Mouse (Mus musculus) lung, postnatal 10 days (tissue): ENCODE results near the gene Glrp1.

Experiments
- DNase-seq: peaks from one replicate; pipeline ENCODE4 v3.0.0; 2021

Gene Glrp1

DNA sequence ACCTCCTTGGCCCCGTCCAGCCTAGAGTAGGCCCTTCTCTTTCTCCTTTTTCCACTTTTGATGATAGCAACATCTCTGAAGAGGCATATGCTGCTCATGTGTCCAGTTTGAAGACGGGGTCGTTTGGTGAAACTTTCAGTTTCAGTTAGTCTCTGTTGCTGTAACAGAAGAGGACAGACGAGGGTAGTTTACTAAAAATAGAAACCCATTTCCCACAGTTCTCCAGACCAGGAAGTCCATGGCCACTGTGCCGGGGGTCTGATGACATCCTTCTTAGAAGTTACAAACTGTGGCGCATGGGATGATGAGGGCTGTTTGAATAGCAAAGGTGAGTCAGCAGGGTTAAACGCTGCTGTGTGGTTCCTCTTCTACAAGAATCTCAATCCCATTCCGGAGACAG lies at the start of gene Glrp1:
TSS of gene Glrp1 (minus strand) at position 278 of the 400 bp plus-strand sequence.
- no peak for DNase-seq

- peak; percentile 56 for DNase-seq
These were observed 49.4 kb upstream of the Glrp1 start for GRCm38 (mm10) chr1:88559258-88559657.

DNA sequence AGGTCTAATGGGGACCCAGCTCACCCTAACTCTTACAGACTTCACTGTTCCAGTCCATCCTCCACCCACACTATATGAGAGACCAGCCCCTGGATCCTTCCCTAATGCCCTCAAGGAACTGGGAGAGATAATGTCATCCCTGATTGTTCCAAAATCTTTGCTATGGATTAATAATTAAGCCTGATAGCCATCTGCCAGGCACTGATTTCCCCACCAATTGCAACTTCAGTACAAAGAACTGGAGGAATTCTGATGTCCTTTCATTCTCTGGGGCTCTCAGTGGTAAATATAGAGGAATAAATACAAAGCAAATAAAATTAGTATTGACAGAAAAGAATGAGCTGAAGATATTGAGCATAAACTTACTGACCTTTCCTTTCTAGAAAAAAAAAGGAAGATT lies 48.9 kb upstream of the Glrp1 start:
- no peak for DNase-seq

DNA sequence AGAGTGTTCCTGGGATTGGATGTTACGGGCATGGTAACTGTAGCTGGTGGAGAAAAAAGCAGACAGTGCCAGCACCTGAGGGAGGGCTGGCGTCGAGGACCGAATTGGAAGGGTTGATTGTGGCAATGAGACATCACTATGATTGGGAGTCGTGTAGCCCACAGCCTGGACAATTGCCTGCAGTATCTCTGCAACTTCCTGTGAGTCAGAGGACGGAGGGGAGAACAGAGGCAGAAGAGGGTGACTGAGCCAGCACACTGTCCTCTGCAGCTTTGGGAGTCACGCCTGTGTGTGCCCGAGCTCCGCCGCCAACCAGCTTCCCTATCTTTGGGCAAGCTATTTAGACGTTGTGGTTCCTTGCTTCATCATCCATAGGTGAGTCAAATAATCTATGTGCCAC lies 46.5 kb upstream of the Glrp1 start:
- no peak for DNase-seq

DNA sequence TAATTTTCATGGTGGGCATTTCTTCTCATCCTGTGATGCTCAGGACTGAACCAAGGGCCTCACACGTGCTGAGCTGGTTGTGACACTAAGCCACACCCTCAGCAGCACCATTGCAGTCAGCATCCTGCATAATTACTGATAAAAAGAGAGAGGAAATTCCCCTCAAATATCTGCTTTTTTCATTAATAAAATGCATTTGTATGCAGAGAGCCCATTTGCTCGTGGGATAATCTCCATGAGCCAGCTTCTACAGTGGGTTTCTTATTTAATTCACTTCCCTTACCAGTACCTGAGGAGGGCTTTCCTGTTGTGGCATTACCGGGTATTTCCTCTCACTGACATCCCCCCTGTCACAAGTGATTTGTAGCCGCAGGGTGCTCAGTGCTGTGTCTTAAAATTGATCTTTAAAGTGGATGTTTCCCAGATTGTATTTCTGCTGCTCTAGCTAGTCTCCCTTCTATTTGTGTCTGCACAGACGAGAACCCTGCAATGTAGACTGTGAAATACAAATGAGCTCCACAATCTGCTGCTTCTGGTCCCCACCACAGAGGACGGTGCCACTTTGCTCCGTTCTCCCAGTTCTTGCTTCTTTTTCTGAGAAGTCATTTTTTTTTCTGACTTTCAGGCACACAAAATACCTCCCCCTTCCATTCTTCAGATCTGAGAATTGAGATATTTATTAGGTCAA lies 43.8 kb upstream of the Glrp1 start:
- no peak for DNase-seq

DNA sequence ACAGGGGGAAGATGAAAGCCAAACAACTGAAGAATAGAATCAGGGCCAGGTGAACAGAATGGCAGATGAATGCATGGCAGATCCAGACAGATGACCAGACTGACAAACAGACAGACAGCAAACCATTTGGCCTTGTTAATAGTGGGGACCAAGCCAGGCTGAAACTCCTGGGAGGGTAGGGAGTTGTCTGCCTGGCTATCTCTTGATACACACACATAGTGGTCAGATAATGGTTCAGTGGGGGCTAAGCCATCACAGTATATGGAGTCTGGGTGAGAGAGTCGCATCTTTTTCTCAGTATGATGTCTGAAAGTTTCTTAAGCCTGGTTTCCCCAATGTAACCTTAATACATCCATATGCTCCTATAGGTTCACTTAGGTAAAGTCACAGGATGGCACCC lies 39.4 kb upstream of the Glrp1 start:
- DNase-seq: no peak

GRCm38 (mm10) chr1:88547172-88547571 lies 37.3 kb upstream of the Glrp1 start:
- no peak for DNase-seq

DNA sequence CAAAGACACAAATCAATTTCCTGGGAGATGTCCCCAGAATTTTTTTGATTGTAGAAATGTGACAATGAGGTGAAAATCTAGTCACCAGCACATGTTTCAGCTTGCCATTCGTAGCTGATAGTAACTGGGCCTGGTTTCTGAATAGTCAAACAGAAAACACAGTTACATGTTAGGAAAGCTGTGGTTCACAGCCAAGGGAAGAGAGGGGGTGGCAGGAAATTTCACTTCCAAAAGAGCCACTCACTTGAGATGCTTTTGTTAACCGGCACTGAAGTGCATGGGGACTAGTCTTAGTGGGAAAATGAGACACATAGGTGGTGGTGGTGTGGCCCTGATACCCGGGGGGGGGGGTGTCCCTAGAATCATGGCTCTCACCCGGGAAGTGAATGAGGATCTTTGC lies 33.7 kb upstream of the Glrp1 start:
- no peak for DNase-seq

GRCm38 (mm10) chr1:88539823-88540222 lies 30.0 kb upstream of the Glrp1 start:
- peak; percentile 56 for DNase-seq

DNA sequence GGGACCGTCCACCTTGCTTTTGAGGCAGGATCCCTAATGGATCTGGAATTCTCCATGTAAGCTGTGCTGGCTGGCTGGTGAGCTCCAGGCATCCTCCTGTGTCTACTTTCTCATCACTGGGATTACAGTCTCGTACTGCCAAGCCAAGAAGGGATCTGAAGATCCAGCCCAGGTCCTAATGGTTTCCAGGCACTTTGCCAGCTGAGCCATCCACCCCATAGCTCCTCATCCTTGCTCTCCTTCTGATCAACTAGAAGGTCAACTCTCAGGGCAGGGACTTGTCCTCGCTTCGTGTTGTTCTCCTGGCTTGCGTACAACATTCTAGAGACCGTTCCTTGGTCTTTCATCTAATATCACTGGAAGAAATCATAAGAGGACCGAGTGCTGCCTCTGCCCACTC lies 29.4 kb upstream of the Glrp1 start:
- DNase-seq: no peak

DNA sequence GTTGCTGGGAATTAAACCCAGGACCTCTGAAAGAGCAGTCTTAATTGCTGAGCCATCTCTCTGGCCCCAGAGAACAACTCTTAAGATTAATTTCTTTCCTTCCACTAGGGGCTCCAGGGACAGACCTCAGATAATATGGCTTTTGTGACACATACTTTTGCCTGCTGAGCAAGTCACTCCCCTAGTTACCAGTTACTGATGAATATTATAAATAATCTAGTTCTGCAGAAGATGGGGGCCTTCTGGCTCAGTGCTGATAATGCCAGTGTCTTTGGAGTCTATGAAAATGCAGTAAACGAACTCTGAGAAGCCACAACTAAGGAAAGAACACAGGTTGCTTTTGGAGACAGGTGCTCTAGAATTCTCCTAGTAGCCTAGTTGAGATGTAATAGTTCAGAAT lies 26.4 kb upstream of the Glrp1 start:
- no peak for DNase-seq

DNA sequence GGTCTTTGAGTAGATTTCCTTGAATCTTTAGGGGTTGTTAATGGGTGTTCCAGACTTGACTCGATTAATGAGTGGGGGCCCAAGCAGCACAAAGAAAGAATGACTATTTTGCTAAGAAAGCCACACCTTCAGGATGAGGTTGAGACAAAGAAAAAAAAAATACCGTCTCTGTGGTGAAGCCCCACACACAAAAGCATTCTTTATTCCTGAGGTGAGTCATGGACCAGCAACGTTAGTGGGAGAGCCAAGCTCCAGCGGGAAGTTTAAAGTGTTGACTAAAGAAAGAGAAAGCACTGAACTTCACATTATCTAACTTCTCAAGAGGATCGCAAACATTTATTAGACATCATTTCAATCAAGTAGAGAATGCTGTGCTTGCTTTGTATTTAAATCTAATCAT lies 24.2 kb upstream of the Glrp1 start:
- DNase-seq: peak; percentile 16

- peak; percentile 66 for DNase-seq
These were observed 16.3 kb upstream of the Glrp1 start for GRCm38 (mm10) chr1:88526161-88526560.

GRCm38 (mm10) chr1:88525622-88526021 lies 15.8 kb upstream of the Glrp1 start:
- peak; percentile 43 for DNase-seq

- no peak for DNase-seq
These were observed 11.4 kb upstream of the Glrp1 start for GRCm38 (mm10) chr1:88521170-88521747.

GRCm38 (mm10) chr1:88513613-88514012 lies 3.7 kb upstream of the Glrp1 start:
- DNase-seq: no peak

GRCm38 (mm10) chr1:88507886-88508285 lies 2.0 kb downstream of the Glrp1 start:
- no peak for DNase-seq

DNA sequence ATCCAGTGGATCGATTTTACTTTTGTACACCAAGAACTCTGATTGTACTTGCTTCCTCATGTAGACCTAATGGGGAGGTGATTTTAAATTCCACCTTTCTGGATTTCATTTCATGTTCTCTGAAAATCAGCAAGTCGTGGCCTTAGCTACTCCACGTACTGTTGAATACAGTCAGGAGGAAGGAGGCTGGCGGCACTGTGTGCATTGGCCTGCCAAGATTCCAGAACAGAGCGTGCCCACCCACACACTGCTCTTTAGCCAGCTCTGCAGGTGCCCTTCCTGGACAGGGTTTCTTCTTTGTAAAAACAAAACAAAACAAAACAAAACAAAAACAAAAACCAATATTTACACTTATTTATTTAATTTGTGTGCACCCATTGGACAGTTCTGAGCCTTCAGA lies 2.7 kb downstream of the Glrp1 start:
- DNase-seq: peak; percentile 14

DNA sequence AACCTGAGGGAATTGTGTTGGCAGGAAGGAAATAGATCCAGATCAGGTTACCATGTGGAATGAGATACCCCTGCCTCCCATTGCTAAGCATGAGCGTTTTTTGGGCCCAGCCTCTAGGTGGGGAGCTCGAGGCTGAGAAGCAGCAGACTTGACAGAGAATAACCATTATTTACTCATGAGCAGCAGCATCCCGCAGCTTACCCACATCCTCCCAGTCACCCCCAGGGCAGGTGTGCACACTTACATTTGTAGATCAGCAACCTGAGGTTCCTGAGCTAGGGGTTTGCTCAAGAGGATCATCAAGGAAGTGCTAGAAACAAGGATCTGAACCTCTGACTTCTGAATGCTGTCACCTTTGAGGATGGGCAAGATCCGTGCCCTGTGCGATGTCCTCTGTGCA lies 3.5 kb downstream of the Glrp1 start:
- no peak for DNase-seq

- DNase-seq: no peak
These were observed 4.2 kb downstream of the Glrp1 start for GRCm38 (mm10) chr1:88505697-88506096.

DNA sequence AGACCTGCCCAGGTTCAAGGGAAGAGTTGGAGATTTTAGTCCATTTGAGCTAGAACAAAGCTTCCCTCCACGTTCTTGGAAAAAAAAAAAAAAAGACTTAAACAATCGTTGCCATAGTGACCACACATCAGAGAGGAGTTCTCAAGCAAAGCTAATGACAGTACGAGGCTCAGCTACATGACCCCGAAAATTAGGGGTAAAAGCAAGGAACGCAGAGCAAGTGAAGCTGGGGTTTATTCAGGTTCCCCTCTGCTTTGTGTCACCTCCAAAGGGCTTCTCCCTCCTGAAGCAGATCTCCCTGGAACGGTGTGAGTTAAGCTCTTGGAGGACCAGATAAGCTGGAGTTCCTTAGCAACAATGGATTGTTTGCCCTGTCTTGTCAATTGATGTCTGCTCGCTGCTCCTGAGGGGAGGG lies 5.3 kb downstream of the Glrp1 start:
- DNase-seq: no peak

GRCm38 (mm10) chr1:88502822-88503221 lies 7.0 kb downstream of the Glrp1 start:
- no peak for DNase-seq

DNA sequence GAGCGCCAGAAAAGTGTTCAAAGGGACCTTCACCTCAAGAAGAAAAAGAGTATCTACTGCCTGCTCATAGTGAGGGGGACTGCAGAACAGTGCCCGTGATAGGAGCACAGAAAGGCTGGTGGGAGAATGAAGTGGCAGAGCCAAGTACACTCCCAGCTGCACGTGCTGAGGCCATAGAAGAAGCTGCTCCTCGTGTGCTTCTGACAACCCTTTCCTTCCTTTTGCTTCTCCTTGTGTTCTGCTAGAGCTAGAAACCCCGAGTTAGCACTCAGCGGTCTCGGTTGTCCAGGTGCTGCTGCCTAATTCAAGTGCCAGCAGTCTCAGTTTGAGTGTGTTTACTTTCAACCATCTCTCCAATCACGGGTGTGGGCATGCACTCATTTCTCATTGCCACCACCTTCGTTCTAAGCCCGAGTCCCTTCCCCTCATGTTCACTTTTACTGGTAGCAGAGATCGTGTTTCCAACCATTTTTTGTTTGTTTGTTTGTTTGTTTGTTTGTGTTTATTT lies 10.6 kb downstream of the Glrp1 start:
- no peak for DNase-seq

GRCm38 (mm10) chr1:88497407-88497806 lies 12.5 kb downstream of the Glrp1 start:
- no peak for DNase-seq

DNA sequence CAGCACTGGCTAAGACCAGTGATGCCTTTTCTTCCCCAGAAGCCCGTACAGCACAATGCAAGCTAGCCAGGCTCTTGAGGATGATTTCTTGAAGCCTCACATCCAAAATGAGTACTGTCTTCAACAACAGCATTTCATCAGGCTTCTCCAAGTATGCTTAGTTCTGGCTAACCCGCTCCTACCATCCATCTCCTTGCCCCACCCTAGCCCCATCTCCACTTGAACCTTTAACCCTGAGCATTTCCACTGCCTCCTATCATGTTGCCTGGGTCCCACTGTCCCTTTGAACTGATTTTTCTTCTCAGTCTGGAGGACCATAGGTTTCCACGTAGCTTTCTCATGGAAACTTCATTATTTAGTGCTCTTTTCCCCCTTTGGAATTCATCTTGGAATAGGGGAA lies 17.5 kb downstream of the Glrp1 start:
- no peak for DNase-seq
